24 mouse cellular contexts compared by ENCODE assay signal in genomic region chr1:138940407-138940806, GRCm38 (mm10).
"Had no signal": no experiment of that assay in that cellular context is flagged by ENCODE, and none has a peak within 500 bp of the region (broad histone marks: within the 10 kb centered on the region; RNA-seq: fewer than 3 reads in every experiment).

No protein-coding gene starts in this region.

- H3K4me2 ChIP-seq: heart, embryonic 12.5 days; hindbrain, embryonic 12.5 days; hindbrain, embryonic 14.5 days; intestine, embryonic 15.5 days; limb, embryonic 12.5 days had no signal

- H3K9ac ChIP-seq: forebrain, postnatal 0 days; heart, embryonic 12.5 days; hindbrain, embryonic 12.5 days; hindbrain, embryonic 14.5 days; intestine, embryonic 15.5 days; limb, embryonic 12.5 days had no signal

- ATAC-seq: forebrain, postnatal 0 days; hindbrain, embryonic 16.5 days; inflammation-experienced regulatory T-cells, adult 6 months; intestine, embryonic 15.5 days; intestine, postnatal 0 days had no signal

- H3K4me3 ChIP-seq: heart, adult 2 months; heart, embryonic 12.5 days; hindbrain, embryonic 10.5 days; hindbrain, embryonic 12.5 days; intestine, embryonic 15.5 days; layer of hippocampus, adult 2 months; left cerebral cortex, adult 2 months; limb, embryonic 10.5 days; limb, embryonic 12.5 days had no signal

- H3K27me3 ChIP-seq: heart, embryonic 12.5 days; hindbrain, embryonic 12.5 days; intestine, embryonic 15.5 days; limb, embryonic 12.5 days had no signal

- H3K36me3 ChIP-seq: heart, embryonic 12.5 days; hindbrain, embryonic 10.5 days; hindbrain, embryonic 12.5 days; intestine, embryonic 15.5 days; limb, embryonic 10.5 days; limb, embryonic 12.5 days had no signal

- H3K4me1 ChIP-seq: heart, embryonic 12.5 days; hindbrain, embryonic 10.5 days; hindbrain, embryonic 12.5 days; intestine, embryonic 15.5 days; limb, embryonic 10.5 days; limb, embryonic 12.5 days had no signal

- H3K27ac ChIP-seq: heart, adult 2 months; hindbrain, embryonic 10.5 days; hindbrain, embryonic 12.5 days; hindbrain, embryonic 14.5 days; intestine, embryonic 15.5 days; layer of hippocampus, adult 2 months; left cerebral cortex, adult 2 months; limb, embryonic 10.5 days; limb, embryonic 12.5 days had no signal

- DNase-seq: forebrain, postnatal 0 days; gastrocnemius, postnatal 10 days; gastrocnemius, postnatal 25 days; heart, adult 11 months; heart, adult 2 months; heart, postnatal 10 days; heart, postnatal 4 days; kidney, adult 18-20 months; kidney, adult 8-10 months; kidney, postnatal 10 days; kidney, postnatal 25 days; kidney, postnatal 4 days had no signal

- H3K9me3 ChIP-seq: heart, embryonic 12.5 days; hindbrain, embryonic 10.5 days; hindbrain, embryonic 12.5 days; intestine, embryonic 15.5 days; limb, embryonic 10.5 days; limb, embryonic 12.5 days had no signal
